Mouse (Mus musculus): ENCODE results near the gene Ssh2.

Gene Ssh2

GRCm38 (mm10) chr11:77507426-77507825 is 291.3 kb downstream of the Ssh2 start:
- DNase-seq (ENCODE audit: low read depth, low spot score) = no peak

- peak; percentile 92 for DNase-seq (ENCODE audit: low read depth, low spot score)
Observed at GRCm38 (mm10) chr11:77508068-77509021, 292.3 kb downstream of the Ssh2 start.
